Mouse (Mus musculus): ENCODE data around the gene Iqgap1.

The Iqgap1 gene

DNA sequence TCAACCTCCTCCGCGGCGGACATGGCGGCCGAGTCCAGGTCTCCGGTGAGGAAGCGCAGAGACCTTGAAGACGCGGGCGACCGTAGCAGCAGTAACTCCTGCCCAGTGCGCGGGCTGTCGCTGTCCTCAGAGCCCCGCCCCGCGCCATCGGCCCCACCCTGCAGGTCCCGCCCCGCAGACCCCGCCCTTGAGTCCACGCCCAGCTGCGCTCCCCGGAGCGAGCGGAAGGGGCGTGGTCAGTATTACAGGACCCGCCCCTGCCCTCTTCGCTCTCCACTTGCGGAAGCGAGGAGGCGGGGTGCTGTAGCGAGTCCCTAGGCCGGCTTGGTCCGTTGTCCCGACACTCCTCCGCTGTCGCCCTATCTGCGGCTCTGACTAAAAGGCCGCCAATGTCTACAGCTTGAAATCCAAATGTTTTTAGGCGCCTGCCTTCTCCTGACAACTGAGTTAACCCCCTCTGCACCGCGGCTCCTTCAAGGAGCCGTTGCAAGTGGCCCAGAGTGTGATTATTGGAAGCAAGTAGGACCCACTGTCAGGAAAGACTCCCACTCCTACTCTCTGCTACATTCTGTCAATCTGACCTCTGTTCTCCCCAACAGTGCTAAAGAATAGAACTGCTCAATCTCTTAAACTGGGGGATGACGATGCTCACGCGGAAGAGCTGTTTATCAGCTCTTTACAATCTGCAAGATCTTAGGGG, 22.5 kb downstream of the Iqgap1 start:
- DNase-seq (ENCODE audit: low spot score in 2 of 2) = peak; percentile 96 to 97

DNA sequence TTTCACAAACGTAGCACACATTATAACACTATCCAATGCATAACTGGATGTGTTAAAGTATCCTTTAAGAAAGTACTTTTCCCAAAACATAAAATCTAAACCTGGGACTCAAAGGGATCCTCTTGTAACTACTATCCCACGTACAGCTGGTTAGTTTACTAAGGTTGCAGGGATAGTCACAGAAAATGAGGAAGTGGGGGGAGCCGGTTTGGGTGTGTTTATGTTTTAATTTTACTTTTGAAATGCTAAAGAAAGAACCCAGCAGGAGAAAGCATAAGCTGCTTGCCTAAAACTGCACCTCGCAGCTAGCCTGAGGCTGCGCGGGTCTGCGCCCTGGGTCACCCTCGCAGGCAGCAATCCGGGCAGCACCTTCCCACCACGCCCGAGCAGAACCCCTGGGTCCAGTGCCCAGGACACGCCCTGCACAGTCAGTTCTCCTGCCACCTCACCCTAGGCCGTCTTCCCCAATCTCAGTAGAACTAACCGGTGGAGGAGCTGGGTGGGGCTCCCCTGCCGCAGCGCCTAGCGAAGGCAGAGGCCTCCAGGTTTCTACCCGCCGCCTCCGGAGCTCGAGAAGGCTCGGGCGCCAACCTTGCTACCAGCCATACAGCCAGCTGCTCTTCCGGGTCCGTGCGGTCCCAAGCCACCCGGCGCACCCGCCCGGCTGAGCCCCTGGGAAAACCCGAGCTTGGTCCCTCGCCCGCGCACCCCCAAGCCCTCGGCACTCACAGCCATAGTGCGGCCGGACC, 23.2 kb downstream of the Iqgap1 start:
- DNase-seq (ENCODE audit: low spot score in 2 of 2) = no peak

DNA sequence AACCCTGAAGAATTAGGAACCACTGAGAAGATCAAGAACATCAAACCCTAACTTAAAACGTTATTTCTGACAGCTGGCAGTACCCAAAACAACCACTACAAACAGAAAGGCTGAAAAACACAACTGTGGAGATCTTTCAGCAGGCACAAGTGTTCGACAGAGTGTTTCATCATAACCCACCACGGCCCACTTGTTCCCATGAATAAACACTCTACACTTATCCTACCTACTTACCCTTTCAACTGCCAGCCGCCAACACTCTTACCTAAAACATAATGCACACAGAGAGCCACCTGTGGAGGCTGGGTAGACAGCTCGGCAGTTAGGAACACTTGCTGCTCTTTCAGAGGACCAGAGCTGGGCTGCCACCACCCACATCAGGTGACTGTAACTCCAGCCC, 26.5 kb downstream of the Iqgap1 start:
- DNase-seq (ENCODE audit: low spot score in 2 of 2) = no peak

DNA sequence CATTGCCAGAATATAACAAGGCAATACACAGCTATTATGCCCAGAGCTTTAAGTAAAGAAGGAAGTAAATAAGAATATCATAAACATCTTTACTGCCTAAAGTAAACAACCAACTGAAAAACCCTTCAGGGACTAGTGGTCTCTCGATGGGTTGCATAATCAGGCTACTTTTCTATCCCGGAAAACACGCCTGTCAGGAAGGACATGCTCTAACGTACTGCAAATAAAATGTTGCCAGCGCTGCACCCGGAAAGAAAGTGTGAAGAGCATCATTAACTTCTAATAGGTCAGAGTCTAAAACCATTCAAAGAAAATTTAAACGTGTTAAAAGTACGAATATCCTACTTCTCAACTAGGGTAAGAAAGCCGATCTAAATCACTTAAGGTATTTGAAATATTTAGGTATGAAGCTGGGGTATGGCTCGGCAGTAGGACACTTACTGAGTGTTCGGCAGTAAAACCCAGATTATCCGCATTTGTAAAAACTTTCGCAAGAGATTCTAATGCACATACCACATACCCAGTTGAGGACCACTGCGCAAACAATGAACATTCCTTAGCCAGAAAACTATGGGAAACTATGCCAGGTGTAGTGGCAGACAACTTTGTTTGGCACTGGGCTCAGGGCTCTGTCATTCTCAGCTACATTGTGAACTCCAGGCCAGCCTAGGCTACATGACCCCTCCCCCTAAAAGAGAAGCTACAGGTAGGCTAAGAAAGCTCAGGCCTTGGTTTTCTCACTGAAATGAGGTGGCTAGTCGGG, 28.8 kb downstream of the Iqgap1 start:
- no peak for DNase-seq (ENCODE audit: low spot score in 2 of 2)

DNA sequence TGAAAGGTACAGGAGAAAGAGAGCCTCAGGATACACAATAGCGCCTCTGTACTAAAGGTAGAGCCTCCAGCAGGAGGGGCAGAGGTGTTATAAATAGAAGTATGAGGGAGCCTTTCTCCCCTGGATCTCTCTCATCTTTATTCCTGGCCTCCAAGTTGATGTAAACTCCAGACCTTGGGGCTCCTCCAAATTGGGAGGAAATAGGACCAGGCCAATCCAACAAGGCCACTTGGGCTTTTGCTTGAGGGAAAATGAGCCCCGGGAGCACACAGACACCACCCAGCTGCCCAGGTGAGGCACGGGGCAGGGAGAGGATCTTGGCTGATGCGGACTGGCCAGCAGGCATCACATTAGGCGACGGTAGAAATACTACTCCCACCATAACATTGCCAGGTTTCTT, 29.5 kb downstream of the Iqgap1 start:
- DNase-seq (ENCODE audit: low spot score in 2 of 2) = no peak

DNA sequence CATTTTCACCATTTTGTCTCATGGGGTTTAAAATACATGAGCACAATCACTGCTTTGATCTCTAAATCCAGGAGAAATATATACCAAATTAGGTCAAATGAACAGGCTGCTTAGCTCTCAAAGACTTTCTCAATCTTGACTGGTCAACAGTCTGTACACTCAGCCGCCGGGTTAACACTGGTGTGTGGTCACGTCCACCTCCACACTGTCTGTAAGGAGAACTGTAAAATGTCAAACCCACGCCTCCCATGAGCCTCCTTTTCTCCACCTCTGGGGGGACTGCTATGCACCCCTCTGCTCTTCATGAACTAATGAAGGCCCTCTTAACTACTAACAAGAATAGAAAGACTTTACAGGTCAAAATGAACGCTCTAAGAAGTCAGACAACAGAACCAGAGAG, 36.2 kb downstream of the Iqgap1 start:
- no peak for DNase-seq (ENCODE audit: low spot score in 2 of 2)

DNA sequence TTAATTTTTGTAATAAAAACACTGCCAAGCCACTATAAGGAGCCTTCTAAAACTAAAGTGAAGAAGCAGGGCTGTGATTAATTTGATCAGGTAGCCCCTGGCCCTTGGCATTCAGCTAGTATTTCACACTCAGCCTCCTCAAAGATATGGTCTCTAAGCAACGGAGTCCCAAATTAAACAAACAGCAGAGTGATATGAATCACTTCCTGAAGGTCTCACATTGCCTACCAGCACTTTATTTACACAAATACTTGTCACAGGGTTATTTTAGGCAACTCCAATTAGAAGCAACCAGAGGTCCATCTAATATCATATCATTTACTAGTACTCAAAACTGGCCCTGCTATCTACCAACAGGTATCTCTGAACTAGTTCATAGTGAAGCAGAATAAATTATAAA, 36.7 kb downstream of the Iqgap1 start:
- no peak for DNase-seq (ENCODE audit: low spot score in 2 of 2)

DNA sequence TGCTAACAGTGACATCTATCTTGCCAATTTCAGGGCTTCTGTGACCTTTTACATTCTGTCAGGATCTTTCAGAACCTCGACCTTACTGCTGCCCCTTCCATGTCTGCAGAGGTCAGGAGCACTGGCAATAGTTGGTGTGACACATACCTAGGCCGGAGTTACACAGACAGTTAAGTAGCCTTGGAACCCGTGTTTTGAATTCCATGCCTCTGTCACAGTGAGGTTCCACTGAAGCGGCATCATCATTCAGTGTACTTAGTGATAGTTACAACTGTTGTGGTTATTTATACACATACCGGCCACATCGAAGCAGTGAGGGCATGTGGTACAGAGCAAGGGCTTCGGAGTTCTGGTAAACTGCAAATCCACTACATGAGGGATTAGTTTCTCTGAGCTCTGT, 37.8 kb downstream of the Iqgap1 start:
- DNase-seq (ENCODE audit: low spot score in 2 of 2) = no peak

DNA sequence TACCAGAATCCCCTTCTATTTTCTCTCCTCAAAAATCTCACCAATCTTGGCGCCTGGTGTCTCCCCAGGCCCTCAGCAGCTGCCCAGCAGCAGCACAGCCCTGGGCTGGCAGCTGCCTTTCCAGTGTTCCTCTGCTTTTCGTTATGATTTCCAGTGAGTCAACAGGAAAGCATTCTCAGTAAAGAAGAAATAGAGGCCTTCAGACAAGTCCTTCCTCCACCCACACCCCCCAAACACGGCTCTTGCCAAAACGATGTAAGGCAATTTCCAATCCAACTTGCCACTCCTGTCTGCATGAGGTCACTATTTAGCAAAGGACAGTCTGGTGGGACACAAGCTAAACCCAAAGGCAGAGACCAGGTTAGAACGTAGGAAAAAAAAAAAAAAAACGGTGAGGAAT, 39.0 kb downstream of the Iqgap1 start:
- no peak for DNase-seq (ENCODE audit: low spot score in 2 of 2)

DNA sequence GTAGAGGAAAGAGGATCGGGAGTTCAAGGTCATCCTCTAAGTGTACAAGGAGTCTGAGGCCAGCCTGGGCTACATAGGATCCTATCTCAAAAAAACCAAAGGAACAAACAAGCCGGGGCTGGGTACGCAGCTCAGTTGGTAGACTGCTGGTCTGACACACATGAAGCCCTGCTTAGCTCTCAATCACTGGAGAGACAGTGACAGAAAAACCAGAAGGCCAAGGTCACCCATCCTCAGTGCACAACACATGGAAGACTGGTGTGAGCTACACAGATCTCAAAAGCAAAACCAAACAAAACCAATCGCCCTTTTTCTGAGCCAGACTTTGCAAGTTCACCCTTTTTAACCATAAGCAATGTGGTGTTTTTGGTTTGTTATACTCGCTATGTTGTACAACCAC, 41.9 kb downstream of the Iqgap1 start:
- DNase-seq (ENCODE audit: low spot score in 2 of 2) = no peak

DNA sequence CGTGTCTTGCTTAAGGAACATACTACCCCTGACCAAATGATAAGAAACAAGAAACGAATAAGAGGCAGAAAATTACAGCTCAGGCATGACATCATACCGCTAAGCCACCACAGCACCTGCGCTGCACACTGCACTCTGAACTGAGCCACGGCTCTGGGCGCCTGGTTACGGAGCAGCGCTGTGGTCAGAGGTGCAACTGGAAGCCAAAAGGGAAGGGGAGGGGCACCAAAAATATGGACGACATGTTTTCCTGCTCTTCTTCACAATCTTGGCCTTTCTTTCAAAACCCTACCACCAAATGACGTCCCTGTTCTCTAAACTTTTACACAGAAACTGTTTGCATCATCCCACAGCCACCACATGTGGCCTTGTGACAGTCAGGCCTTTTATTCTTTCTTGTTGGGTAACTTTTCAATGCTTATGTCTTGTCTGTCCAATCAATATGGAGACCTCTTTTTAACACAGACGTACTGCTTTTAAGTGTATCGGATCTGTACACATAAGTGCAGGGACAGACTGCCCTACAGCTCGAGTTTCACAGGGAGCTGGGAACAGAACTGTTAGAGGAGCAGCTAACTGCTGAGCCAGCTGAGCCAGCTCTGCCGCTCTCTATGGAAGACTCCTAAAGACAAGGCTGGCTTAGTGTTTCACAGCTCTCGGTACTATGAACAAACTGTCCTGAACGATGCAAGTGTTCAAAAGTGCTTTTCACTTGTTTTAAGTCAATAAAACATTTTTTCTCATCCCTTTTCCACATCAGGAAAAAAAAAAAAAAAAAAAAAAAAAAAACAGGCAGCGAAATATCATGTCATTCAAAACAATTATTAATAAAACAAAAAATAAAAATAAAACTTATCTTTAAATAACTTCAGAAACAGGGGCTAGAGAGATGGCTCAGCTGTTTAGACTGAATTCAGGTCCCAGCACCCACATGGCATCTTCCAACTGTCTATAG, 43.3 kb downstream of the Iqgap1 start:
- DNase-seq (ENCODE audit: low spot score in 2 of 2) = no peak

DNA sequence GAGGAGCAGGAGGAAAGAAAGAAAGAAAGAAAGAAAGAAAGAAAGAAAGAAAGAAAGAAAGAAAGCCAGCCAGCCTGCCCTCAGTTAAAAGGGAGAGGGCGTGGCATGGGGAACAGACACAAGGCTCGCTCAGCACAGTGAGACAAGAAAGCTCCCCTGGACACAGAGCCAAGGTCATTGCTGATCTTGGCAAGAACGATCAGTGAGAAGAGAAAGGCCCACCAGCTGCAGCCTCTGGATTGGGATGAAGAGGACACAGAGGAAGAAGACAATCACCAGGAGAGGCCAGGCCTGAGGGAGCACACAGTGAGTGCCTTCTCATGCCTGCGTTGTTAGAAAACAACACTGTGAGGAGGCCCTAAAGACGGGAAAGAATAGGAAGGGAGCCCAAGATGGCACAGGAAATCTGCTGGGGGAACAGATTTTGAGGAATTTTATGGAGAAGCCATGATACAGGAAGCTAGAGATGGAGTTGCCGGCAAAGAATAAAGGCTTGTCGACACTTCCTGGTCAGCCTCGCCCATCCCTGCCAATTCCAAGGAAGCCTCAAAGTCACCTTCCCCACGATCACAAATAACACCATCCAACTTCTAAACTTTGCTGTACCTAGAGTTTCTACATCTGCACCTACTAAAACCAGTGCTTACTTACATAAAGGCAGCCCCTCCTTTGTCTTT, 44.2 kb downstream of the Iqgap1 start:
- no peak for DNase-seq (ENCODE audit: low spot score in 2 of 2)

DNA sequence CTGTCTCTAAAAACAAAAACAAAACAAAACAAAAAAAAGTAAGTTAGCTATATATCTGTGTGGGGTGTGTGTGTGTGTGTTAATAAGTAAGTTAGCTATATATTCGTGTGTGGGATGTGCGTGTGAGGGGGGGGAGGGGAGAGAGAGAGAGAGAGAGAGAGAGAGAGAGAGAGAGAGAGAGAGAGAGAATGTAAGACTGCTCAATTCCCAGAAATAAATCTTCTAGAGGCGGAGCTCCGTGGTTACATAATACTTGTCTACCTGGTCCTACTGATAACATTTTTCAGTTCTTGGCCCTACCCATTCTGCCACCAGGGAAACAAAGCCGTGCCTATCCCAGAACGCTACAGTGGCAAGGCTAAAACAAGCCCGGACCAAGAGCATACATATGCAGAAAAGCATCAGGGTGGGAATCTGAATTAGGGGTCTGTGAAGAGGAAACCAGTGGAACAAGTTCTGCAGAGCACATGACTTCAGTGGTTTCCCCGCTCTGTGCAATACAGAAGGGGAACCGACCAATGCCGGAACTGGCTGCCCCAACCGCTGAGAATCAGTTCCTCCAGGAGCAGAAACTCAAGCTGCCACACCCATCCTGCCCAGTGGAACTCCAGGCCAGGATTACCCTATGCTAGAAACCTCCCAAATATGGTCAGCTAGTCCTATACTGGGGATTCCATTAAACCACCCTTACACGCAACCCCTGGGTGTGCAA, 46.7 kb downstream of the Iqgap1 start:
- DNase-seq (ENCODE audit: low spot score in 2 of 2) = no peak

DNA sequence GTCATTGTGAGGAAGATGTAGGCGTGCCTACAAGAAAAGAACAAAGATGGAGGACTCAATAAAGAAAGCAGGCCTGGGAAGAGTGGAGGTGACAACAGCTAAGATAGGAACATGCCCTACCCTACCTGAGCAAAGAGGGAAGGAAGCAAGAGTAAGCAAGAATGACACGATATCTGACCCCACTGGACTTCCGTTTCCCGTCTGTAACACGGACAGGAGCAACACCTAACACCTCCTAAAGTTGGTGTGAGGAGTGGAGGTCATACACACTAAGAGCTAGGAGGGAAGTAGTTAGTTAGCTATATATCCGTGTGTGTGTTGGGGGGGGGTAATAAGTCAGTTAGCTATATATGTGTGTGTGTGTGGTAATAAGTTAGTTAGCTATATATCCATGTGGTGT, 47.4 kb downstream of the Iqgap1 start:
- DNase-seq (ENCODE audit: low spot score in 2 of 2) = no peak

DNA sequence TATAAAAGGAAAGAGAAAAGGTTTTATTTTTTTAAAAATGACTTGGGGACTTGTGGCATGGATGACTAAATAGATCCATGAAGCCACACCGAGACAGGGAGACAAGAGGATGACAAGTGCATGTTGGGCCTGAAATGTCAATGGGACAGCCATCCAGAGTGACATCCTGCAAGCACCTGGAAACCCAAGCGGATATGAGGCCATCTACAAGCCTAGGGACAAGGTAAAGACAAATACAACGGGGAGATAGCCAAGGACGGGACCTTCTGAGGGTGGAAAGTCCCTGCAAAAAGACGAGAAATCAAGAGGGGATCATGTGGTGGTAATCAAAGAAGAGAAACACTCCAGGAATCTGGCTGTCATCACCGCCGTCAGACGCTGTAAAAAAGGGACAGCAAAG, 48.6 kb downstream of the Iqgap1 start:
- no peak for DNase-seq (ENCODE audit: low spot score in 2 of 2)

DNA sequence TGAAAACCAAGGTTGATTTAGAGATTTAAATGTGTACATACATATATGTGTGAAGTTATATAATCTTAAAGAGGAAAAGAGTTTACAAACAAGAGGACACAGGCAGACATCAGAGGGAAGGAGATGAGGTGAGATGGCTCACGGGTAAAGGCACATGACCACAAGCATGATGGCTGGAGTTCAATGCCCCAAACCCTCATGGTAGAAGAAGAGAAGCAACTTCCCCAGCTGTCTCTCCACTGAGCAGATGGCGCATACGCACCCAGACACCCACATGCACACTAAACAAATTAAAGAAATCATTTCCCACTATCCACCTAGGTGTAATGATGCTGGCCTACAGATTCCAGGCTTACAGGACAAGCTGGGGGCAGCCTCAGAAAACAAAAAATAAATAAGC, 49.7 kb downstream of the Iqgap1 start:
- DNase-seq (ENCODE audit: low spot score in 2 of 2) = peak in 1 of 2 experiments; percentile 52

DNA sequence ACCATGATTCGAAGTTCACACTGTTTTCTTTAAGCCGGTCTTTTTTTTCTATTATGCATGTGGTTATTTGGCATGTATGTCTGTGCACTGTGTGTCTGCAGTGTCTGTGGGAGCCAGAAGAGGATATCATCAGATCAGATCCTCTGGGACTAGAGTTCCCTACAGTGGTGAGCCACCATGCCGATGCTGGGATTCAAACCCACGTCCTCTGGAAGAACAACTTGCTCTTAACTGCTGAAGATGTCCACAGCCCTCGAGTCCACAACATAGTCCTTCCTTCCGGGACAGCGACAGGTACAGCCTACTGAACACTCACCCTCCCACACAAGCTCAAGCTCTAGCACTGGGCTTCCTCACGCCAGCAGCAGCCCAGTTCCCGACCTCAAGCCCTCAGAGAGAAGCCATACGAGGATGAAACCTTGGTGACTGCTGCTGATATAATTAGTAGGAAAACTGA, 50.3 kb downstream of the Iqgap1 start:
- DNase-seq (ENCODE audit: low spot score in 2 of 2) = no peak

DNA sequence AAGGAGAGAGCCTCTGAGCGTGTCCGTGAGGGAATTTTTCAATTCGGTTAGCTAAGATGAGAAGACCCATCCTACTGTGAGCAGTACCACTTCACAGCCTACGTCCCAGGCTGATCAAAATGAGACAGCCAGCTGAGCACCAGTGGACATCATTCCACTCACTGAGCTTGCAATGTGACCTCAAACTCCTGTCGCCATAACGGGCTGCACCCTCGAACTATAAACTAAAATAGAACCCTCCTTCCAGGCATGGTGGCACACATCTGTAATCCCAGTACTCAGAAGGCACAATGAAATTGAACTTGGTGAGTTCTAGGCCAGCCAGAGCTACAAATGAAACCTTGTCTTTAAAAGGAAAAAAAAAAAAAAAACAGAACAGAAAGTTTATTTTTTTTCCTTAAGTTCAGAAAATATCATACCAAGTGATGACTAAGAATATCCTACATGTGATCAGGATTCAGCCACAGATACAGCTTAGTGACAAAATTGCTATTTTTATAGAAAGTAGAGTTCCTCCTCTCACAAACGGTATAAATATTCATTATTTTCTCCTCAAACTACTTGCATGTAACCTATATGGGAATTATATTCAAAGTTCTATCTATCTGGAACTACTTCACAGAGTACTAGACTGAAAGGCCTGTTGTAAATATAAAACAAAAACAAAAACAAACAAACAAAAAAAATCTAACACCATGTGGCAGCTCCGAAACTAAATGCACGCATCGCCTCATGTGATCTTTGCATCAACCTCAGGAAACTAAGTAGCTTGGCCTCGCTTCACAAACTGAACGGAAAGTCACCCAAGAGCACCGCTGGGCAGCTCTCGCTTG, 50.9 kb downstream of the Iqgap1 start:
- no peak for DNase-seq (ENCODE audit: low spot score in 2 of 2)

DNA sequence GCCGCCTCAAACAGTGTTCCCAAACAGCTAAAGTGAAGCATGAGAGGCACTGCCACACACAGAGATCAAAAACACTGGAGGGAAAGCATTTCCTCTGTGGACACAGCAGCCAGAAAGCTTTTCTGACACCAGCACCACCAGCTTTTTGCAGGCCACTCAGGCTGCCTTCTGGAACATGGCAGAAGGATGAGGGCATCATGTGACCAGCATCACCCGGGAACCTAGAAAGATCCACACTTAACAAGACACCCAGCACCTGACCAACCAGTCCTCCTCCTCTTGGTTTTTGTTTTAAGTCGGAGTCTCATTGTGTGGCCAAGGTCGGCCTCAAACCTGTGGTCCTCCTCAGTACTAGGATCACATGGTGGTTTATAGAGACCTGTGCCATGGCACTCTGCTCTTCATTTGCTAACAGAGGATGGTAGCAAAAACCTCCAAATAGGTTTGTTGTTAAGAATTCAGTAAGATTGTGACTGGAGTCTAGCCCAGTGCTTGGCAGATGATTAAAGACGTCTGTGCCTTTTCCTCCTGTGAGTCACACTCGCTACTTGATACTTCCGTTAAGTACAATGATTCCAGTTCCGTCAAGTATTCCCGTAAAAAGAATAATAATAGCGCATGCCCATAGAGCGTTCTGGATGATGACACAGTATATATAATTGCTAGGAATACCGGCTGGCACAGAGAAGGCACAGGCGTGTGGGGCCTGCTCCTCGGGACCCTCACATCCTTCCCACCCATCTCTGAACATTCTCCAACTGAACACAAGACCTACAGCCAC, 51.8 kb downstream of the Iqgap1 start:
- peak; percentile 46 to 56 for DNase-seq (ENCODE audit: low spot score in 2 of 2)

Data from right cerebral cortex, postnatal 10 days (tissue).